Mouse (Mus musculus) liver, embryonic 14.5 days (tissue): ENCODE measurements around the gene Fam196b.

Source experiments
- CTCF ChIP-seq: IDR thresholded peaks from 2 replicates; pipeline ENCODE4 v1.5.1; 2016; ENCODE audit warnings: antibody characterized with exemption, low read depth, control low read depth
- EP300 ChIP-seq: IDR thresholded peaks from 2 replicates; pipeline ENCODE4 v1.6.1; 2016; ENCODE audit warnings: antibody characterized with exemption, low read depth

DNA sequence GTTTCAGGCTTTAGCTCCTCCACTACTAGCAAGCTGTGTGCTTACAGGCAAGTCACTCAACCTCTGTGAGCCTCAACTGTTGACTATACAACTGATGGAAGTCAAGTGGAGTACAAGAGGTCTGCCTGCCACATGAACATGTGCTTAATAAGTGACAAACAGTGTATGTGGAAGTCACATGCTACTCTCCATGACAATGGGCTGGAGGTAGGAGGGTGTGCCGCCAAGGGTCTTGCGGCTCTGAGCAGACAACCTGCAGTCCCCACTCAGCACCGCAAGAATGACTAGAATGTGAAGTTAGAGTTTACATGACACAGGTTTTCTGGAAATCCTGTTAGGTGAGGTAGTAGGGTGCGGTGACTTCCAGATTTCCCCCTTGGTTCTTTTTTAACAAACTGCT is 116.3 kb downstream of the Fam196b start:
- TF ChIP-seq CTCF (no peak), EP300 (no peak)
